Mouse (Mus musculus) stomach, embryonic 16.5 days (tissue): Measurements from ENCODE around the gene Herc4. TPM values are rescaled to one million over a fixed set of nuclear protein-coding genes. Genes with fewer than 3 reads are reported as not detected.

ENCODE experiments used
- ATAC-seq: fragments of 200-750 bp; cut with Nextera tagmentation; 2 replicates; pipeline ENCODE4 v1.8.0; 2017; ENCODE audit warnings: moderate number of reproducible peaks, moderate TSS enrichment; ENCODE audit not compliant: insufficient read depth, low FRiP score
- H3K27ac ChIP-seq: fragments of 300-500 bp; sonication (generic); 2 replicates; pipeline ENCODE4 v1.5.1; 2014; ENCODE audit warnings: low read length
- H3K27me3 ChIP-seq: fragments of 300-500 bp; sonication (generic); 2 replicates; pipeline ENCODE4 v1.6.1; 2014; ENCODE audit warnings: low read length, control low read depth, mixed read lengths; ENCODE audit not compliant: control insufficient read depth, insufficient read depth
- H3K36me3 ChIP-seq: fragments of 300-500 bp; sonication (generic); 2 replicates; pipeline ENCODE4 v1.6.1; 2014; ENCODE audit warnings: low read length; ENCODE audit not compliant: control insufficient read depth, insufficient read depth
- H3K4me1 ChIP-seq: fragments of 300-500 bp; sonication (generic); 2 replicates; pipeline ENCODE4 v1.6.1; 2014; ENCODE audit warnings: low read length, control low read depth, mixed read lengths; ENCODE audit not compliant: control insufficient read depth, insufficient read depth
- H3K4me2 ChIP-seq: fragments of 300-500 bp; sonication (generic); 2 replicates; pipeline ENCODE4 v1.6.1; 2014; ENCODE audit warnings: low read depth, low read length, mixed read lengths
- H3K4me3 ChIP-seq: fragments of 300-500 bp; sonication (generic); replicated peaks from 2 replicates; pipeline ENCODE4 v1.5.1; 2014; ENCODE audit warnings: mild to moderate bottlenecking, low read length
- H3K9ac ChIP-seq: fragments of 300-500 bp; sonication (generic); 2 replicates; pipeline ENCODE4 v1.6.1; 2014; ENCODE audit warnings: low read length
- H3K9me3 ChIP-seq: fragments of 300-500 bp; sonication (generic); replicated peaks from 2 replicates; pipeline ENCODE4 v1.6.1; 2016; ENCODE audit warnings: low read length, control low read depth; ENCODE audit not compliant: control insufficient read depth
- WGBS: fragments of 180-500 bp; shearing (Covaris S2); extraction: QIAGEN DNeasy Blood & Tissue Kit; methylation state at CpG from one replicate; pipeline ENCODE4 v1.1.7; 2014; 5-methylcytosine and 5-hydroxymethylcytosine counted together
- polyA plus RNA-seq: library from polyadenylated mRNA; unstranded; fragments of >200 nt; fragmentation: Nextera tagmentation; extraction: Ambion mirVana; gene quantifications from 2 replicates; pipeline ENCODE4 v1.2.1, GENCODE M21; 2015

Herc4 gene
- polyA plus RNA-seq, 1 experiment from 2014 or later, result 41.1 TPM

GRCm38 (mm10) chr10:63230854-63231253 is 12.8 kb upstream of the Herc4 start:
- no peak overlapping the region for H3K9ac ChIP-seq
- H3K4me3 ChIP-seq, result no peak overlapping the region
- no peaks in the 10 kb centered on the region for H3K27me3 ChIP-seq
- no peaks in the 10 kb centered on the region for H3K4me1 ChIP-seq
- ATAC-seq, result no peak
- H3K9me3 ChIP-seq, result no peaks in the 10 kb centered on the region
- WGBS, result 18% methylated on average over 3 of the region's 5 CpGs
- H3K4me2 ChIP-seq, result no peak overlapping the region
- no peaks in the 10 kb centered on the region for H3K36me3 ChIP-seq
- H3K27ac ChIP-seq, result no peak overlapping the region

GRCm38 (mm10) chr10:63231630-63232029 is 12.0 kb upstream of the Herc4 start:
- H3K4me1 ChIP-seq, result no peaks in the 10 kb centered on the region
- no peak overlapping the region for H3K27ac ChIP-seq
- 30% methylated on average over 5 of the region's 5 CpGs for WGBS
- no peaks in the 10 kb centered on the region for H3K9me3 ChIP-seq
- H3K4me2 ChIP-seq, result no peak overlapping the region
- H3K36me3 ChIP-seq, result no peaks in the 10 kb centered on the region
- ATAC-seq, result no peak
- no peak overlapping the region for H3K9ac ChIP-seq
- H3K4me3 ChIP-seq, result no peak overlapping the region
- H3K27me3 ChIP-seq, result no peaks in the 10 kb centered on the region

- no peak overlapping the region for H3K9ac ChIP-seq
- H3K4me2 ChIP-seq, result no peak overlapping the region
- 85% methylated on average over 5 of the region's 5 CpGs for WGBS
- H3K4me1 ChIP-seq, result no peaks in the 10 kb centered on the region
- no peaks in the 10 kb centered on the region for H3K9me3 ChIP-seq
- no peak overlapping the region for H3K4me3 ChIP-seq
- H3K27ac ChIP-seq, result no peak overlapping the region
- no peaks in the 10 kb centered on the region for H3K27me3 ChIP-seq
- no peaks in the 10 kb centered on the region for H3K36me3 ChIP-seq
- ATAC-seq, result no peak
Observed at GRCm38 (mm10) chr10:63234133-63234532, 9.5 kb upstream of the Herc4 start.

- no peak for ATAC-seq
- Histone ChIP-seq H3K36me3 (no peaks in the 10 kb centered on the region), H3K9ac (no peak overlapping the region), H3K9me3 (no peaks in the 10 kb centered on the region), H3K27ac (no peak overlapping the region), H3K4me1 (no peaks in the 10 kb centered on the region), H3K27me3 (no peaks in the 10 kb centered on the region), H3K4me2 (no peak overlapping the region), H3K4me3 (no peak overlapping the region)
- WGBS, result 80% methylated on average over 8 of the region's 8 CpGs
Observed at GRCm38 (mm10) chr10:63235889-63236288, 7.7 kb upstream of the Herc4 start.

GRCm38 (mm10) chr10:63236663-63237062 is 6.9 kb upstream of the Herc4 start:
- Histone ChIP-seq H3K9me3 (no peaks in the 10 kb centered on the region), H3K4me3 (no peak overlapping the region), H3K4me2 (no peak overlapping the region), H3K27ac (no peak overlapping the region), H3K4me1 (no peaks in the 10 kb centered on the region), H3K27me3 (no peaks in the 10 kb centered on the region), H3K36me3 (no peaks in the 10 kb centered on the region), H3K9ac (no peak overlapping the region)
- ATAC-seq, result no peak
- 87% methylated on average over 6 of the region's 6 CpGs for WGBS

GRCm38 (mm10) chr10:63237206-63237605 is 6.4 kb upstream of the Herc4 start:
- no peak for ATAC-seq
- Histone ChIP-seq H3K9ac (no peak overlapping the region), H3K4me1 (no peaks in the 10 kb centered on the region; the same call in 1 of the 2 replicates), H3K27ac (no peak overlapping the region), H3K9me3 (no peaks in the 10 kb centered on the region), H3K4me3 (no peak overlapping the region), H3K27me3 (no peaks in the 10 kb centered on the region), H3K36me3 (no peaks in the 10 kb centered on the region), H3K4me2 (no peak overlapping the region)
- WGBS, result 65% methylated on average over 2 of the region's 2 CpGs

GRCm38 (mm10) chr10:63238090-63238489 is 5.5 kb upstream of the Herc4 start:
- H3K9ac ChIP-seq, result no peak overlapping the region
- H3K4me3 ChIP-seq, result no peak overlapping the region
- no peak overlapping the region for H3K4me2 ChIP-seq
- 67% methylated on average over 4 of the region's 4 CpGs for WGBS
- H3K27ac ChIP-seq, result no peak overlapping the region
- no peaks in the 10 kb centered on the region for H3K9me3 ChIP-seq
- H3K4me1 ChIP-seq, result peaks cover 7% of the 10 kb centered on the region
- no peak for ATAC-seq
- H3K36me3 ChIP-seq, result no peaks in the 10 kb centered on the region
- H3K27me3 ChIP-seq, result no peaks in the 10 kb centered on the region

- H3K4me1 ChIP-seq, result peaks cover 9% of the 10 kb centered on the region
- no peaks in the 10 kb centered on the region for H3K27me3 ChIP-seq
- WGBS, result 90% methylated on average over 2 of the region's 2 CpGs
- H3K9me3 ChIP-seq, result no peaks in the 10 kb centered on the region
- H3K4me3 ChIP-seq, result no peak overlapping the region
- H3K4me2 ChIP-seq, result no peak overlapping the region
- no peak for ATAC-seq
- H3K27ac ChIP-seq, result no peak overlapping the region
- no peak overlapping the region for H3K9ac ChIP-seq
- H3K36me3 ChIP-seq, result no peaks in the 10 kb centered on the region
Observed at GRCm38 (mm10) chr10:63239848-63240247, 3.8 kb upstream of the Herc4 start.

- 0 out of 2 replicates have a peak, but pooled peaks cover 4% of the 10 kb centered on the region for H3K36me3 ChIP-seq
- H3K9ac ChIP-seq, result no peak overlapping the region
- no peak overlapping the region for H3K27ac ChIP-seq
- 74% methylated on average over 2 of the region's 2 CpGs for WGBS
- no peak overlapping the region for H3K4me3 ChIP-seq
- H3K4me1 ChIP-seq, result peaks cover 14% of the 10 kb centered on the region
- H3K9me3 ChIP-seq, result no peaks in the 10 kb centered on the region
- H3K4me2 ChIP-seq, result no peak overlapping the region
- H3K27me3 ChIP-seq, result no peaks in the 10 kb centered on the region
- ATAC-seq, result no peak
Observed at GRCm38 (mm10) chr10:63240868-63241271, 2.7 kb upstream of the Herc4 start.
